Mouse (Mus musculus) forebrain, embryonic 16.5 days (tissue): ENCODE measurements at regions not wholly inside any gene's neighbourhood (a gene's known extent, or its start where the extent isn't known, plus 50 kb on each side); places are given as distances from the start of the nearest gene placed in this dataset.

Experiments
- ATAC-seq: fragments of 200-750 bp; cut with Nextera tagmentation; 2 replicates; pipeline ENCODE4 v1.8.0; 2017; ENCODE audit warnings: mild to moderate bottlenecking, moderate library complexity
- H3K27ac ChIP-seq: fragments of 300-500 bp; sonication (generic); 2 replicates; pipeline ENCODE4 v1.5.1; 2014; ENCODE audit warnings: low read length, control low read depth
- H3K27me3 ChIP-seq: fragments of 300-500 bp; sonication (generic); replicated peaks from 2 replicates; pipeline ENCODE4 v1.6.1; 2014; ENCODE audit warnings: low read length; ENCODE audit not compliant: control insufficient read depth, insufficient read depth
- H3K36me3 ChIP-seq: fragments of 300-500 bp; sonication (generic); 2 replicates; pipeline ENCODE4 v1.6.1; 2014; ENCODE audit not compliant: control insufficient read depth, insufficient read depth
- H3K4me1 ChIP-seq: fragments of 300-500 bp; sonication (generic); replicated peaks from 2 replicates; pipeline ENCODE4 v1.6.1; 2014; ENCODE audit warnings: low read length; ENCODE audit not compliant: control insufficient read depth, insufficient read depth
- H3K4me2 ChIP-seq: fragments of 300-500 bp; sonication (generic); 2 replicates; pipeline ENCODE4 v1.6.1; 2014; ENCODE audit warnings: mild to moderate bottlenecking, low read length, control low read depth
- H3K4me3 ChIP-seq: fragments of 300-500 bp; sonication (generic); replicated peaks from 2 replicates; pipeline ENCODE4 v1.5.1; 2014; ENCODE audit warnings: mild to moderate bottlenecking, low read length, control low read depth
- H3K9ac ChIP-seq: fragments of 300-500 bp; sonication (generic); replicated peaks from 2 replicates; pipeline ENCODE4 v1.6.1; 2014; ENCODE audit warnings: low read depth, low read length, control low read depth
- H3K9me3 ChIP-seq: fragments of 300-500 bp; sonication (generic); 2 replicates; pipeline ENCODE4 v1.6.1; 2016; ENCODE audit warnings: low read length; ENCODE audit not compliant: control insufficient read depth
- WGBS: fragments of 180-500 bp; shearing (Covaris S2); extraction: QIAGEN DNeasy Blood & Tissue Kit; methylation state at CpG from one replicate; pipeline ENCODE4 v1.1.7; 2014; 5-methylcytosine and 5-hydroxymethylcytosine counted together

- Histone ChIP-seq H3K9ac (no peak overlapping the region), H3K9me3 (no peaks in the 10 kb centered on the region), H3K27ac (no peak overlapping the region), H3K4me3 (no peak overlapping the region), H3K27me3 (no peaks in the 10 kb centered on the region), H3K4me1 (no peaks in the 10 kb centered on the region), H3K4me2 (no peak overlapping the region), H3K36me3 (no peaks in the 10 kb centered on the region)
- no peak for ATAC-seq
- whole genome bisulfite sequencing, result 95% methylated on average over 1 of the region's 1 CpGs
These were observed 130.7 kb upstream of the Gprin3 start for GRCm38 (mm10) chr6:59556668-59557310.

DNA sequence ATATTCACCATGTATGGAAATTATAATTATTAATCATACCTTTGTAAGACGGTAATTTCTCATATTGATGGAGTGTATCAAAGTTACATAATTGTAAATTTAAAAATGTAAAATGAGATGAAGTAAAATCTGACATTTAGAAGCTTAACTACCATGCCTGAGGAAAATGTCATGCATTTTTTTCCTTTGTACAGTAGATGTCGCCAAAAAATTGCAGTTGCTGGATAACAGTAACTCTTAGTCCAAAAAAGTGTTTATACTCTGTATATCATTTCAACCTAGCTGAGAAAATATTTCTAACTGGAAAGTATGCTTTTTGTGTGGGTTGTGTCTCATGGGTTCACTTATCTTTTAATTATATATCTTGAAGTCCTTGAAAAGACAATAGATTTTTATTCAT, 110.9 kb upstream of the Gprin3 start:
- no peak for ATAC-seq
- Histone ChIP-seq H3K27me3 (no peaks in the 10 kb centered on the region), H3K27ac (no peak overlapping the region), H3K9me3 (no peaks in the 10 kb centered on the region), H3K4me1 (no peaks in the 10 kb centered on the region), H3K36me3 (no peaks in the 10 kb centered on the region), H3K4me2 (no peak overlapping the region), H3K9ac (no peak overlapping the region), H3K4me3 (no peak overlapping the region)
- 67% methylated on average over 2 of the region's 2 CpGs for WGBS

DNA sequence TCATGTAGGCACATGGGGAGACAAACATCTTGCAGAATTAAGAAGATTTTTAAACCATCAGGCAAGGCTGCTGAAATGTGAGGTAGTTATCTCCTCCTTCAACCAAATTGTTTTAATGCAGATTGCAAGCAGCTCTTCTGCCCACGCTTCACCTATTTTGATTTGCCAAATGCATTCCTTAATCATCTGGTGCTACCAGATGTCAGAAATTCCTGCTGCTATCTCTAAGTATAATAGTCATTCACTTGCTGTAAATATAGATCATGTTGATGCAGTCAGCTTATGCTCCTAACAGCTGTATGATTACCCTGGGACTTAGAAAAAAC, 98.8 kb upstream of the Gprin3 start:
- Histone ChIP-seq H3K27ac (no peak overlapping the region), H3K27me3 (no peaks in the 10 kb centered on the region), H3K4me1 (no peaks in the 10 kb centered on the region), H3K4me3 (no peak overlapping the region), H3K9ac (no peak overlapping the region), H3K36me3 (no peaks in the 10 kb centered on the region), H3K4me2 (no peak overlapping the region), H3K9me3 (no peaks in the 10 kb centered on the region)
- no peak for ATAC-seq
- WGBS, result 73% methylated on average over 1 of the region's 1 CpGs

DNA sequence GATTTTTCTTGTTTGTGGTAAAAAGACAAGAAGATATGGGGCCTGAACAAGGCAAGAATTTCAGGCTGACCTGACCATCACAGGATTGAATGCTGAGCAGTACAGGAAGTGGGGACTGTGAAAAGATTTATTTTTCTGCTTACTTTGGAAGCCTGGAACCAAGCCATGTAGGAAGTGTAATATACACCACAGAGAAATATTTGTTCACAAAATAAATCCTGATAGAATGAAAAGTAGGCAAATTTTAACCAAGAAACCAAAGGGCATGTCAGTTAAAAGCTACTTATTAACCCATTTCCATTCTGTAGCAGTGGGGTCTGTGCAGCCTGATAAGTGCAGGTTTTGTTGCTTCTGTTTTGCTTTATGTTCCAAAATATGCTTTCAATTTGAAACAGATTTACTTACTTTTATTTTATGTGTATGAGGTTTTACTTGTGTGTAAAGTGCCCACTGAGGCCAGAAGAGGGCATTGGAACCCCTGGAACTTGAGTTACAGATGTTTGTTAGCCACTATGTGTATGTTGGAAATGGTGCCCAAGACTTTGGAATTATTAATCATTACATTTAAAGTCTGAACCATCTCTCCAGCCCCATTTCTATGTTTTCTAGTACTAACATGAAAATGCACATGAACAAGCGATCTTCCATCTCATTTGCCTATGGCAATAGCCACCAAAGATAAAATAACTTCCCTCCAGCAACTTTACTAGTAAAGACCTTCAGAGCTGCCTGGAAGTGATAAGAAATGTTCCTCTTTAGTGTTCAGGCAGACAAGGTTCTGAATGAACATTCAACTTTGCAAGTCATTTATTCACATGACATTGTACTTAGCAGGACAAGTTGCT, 98.2 kb upstream of the Gprin3 start:
- Histone ChIP-seq H3K9me3 (no peaks in the 10 kb centered on the region), H3K4me3 (no peak overlapping the region), H3K27me3 (no peaks in the 10 kb centered on the region), H3K36me3 (no peaks in the 10 kb centered on the region), H3K27ac (no peak overlapping the region), H3K4me2 (no peak overlapping the region), H3K4me1 (no peaks in the 10 kb centered on the region), H3K9ac (no peak overlapping the region)
- 95% methylated on average over 1 of the region's 1 CpGs for WGBS
- no peak for ATAC-seq

DNA sequence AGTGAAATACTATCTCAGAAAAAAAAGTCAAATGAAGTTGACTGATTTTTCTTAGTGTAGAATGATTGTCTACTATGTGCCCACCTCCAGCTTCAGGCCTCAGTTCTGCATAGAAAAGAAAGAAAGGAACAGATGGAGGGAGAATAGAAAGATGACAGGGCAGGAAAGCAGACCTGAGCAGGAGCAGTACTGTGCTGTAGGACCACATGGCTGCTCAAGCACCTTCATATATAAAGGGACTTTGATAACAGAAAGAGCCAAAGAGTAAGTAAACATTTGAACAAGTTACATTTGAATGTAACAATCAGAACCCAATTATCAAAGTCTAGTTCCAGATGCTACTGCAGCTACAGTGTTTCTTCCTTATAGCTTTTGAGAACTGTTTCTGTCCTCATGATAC, 96.9 kb upstream of the Gprin3 start:
- ATAC-seq, result no peak
- H3K36me3 ChIP-seq, result no peaks in the 10 kb centered on the region
- H3K4me2 ChIP-seq, result no peak overlapping the region
- H3K9ac ChIP-seq, result no peak overlapping the region
- H3K4me3 ChIP-seq, result no peak overlapping the region
- no peaks in the 10 kb centered on the region for H3K9me3 ChIP-seq
- H3K4me1 ChIP-seq, result no peaks in the 10 kb centered on the region
- H3K27ac ChIP-seq, result no peak overlapping the region
- H3K27me3 ChIP-seq, result no peaks in the 10 kb centered on the region

DNA sequence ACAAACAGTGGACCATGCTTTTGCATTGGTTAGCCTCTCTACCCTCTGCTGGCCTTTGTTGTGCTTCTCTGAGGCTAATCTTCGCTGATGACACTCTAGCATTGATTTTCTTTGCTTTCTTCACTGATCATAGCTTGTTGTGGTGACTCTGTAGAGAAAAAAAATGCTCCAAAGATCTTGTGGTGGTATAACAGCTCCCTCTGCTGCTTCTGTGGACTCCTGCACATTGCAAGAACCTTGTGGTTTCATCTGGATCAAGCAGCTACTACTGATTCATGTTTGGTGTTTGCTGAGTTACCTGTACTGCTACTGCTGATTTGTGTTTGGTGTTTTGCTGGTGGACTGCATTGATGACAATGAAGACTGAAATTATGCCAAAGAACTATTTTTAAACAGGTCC, 74.7 kb upstream of the Gprin3 start:
- Histone ChIP-seq H3K27ac (no peak overlapping the region), H3K4me1 (no peaks in the 10 kb centered on the region), H3K9me3 (no peaks in the 10 kb centered on the region), H3K4me3 (no peak overlapping the region), H3K27me3 (no peaks in the 10 kb centered on the region), H3K36me3 (no peaks in the 10 kb centered on the region), H3K9ac (no peak overlapping the region), H3K4me2 (no peak overlapping the region)
- no peak for ATAC-seq
- WGBS, result 32% methylated on average over 1 of the region's 1 CpGs

DNA sequence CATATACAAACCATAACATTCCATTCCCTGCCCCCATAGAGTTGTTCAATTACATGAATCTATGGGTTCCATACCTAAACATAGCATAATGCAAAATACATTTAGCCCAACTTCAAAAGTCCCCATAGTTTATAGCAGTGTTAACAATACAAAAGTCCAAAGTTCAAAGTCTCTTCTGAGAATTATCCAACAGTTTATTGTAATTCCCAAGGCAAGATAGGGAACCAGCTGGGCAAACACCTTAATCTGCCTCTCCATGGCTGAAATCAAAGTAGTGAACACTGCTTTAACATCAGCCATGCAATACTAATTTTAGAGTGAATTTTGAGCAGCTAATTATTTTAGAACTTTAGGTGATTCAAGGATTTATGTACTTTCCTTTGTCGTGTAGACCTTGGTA, 72.7 kb upstream of the Gprin3 start:
- ATAC-seq, result no peak
- H3K9ac ChIP-seq, result no peak overlapping the region

DNA sequence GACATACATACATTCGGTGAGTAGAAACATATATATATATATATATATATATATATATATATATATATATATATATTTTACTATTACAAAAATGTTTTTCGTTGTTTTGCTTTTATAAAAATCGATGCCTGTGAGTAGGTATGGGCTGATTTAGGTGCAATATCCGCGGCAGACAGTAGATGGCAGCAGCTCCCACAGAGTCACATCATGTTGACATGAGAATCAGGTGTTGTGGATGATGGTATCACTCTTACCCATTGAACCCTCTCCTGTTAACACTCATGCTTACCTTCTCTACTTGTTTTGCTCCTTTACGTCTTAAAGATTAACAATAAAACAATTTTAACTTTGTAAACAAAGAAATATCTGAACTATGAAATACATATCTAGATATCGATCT, 72.0 kb upstream of the Gprin3 start:
- H3K9me3 ChIP-seq, result no peaks in the 10 kb centered on the region
- 30% methylated on average over 7 of the region's 7 CpGs for WGBS
- H3K27ac ChIP-seq, result no peak overlapping the region
- H3K9ac ChIP-seq, result no peak overlapping the region
- H3K4me1 ChIP-seq, result no peaks in the 10 kb centered on the region
- ATAC-seq, result no peak; the same call in 1 of the 2 replicates
- no peak overlapping the region for H3K4me2 ChIP-seq
- no peaks in the 10 kb centered on the region for H3K27me3 ChIP-seq
- H3K4me3 ChIP-seq, result no peak overlapping the region
- H3K36me3 ChIP-seq, result no peaks in the 10 kb centered on the region

More for the DNA sequence above, 72.7 kb upstream of the Gprin3 start:
- no peaks in the 10 kb centered on the region for H3K9me3 ChIP-seq
- H3K4me2 ChIP-seq, result no peak overlapping the region
- H3K4me3 ChIP-seq, result no peak overlapping the region
- no peaks in the 10 kb centered on the region for H3K27me3 ChIP-seq
- H3K27ac ChIP-seq, result no peak overlapping the region
- WGBS, result 71% methylated on average over 1 of the region's 1 CpGs
- no peaks in the 10 kb centered on the region for H3K4me1 ChIP-seq
- no peaks in the 10 kb centered on the region for H3K36me3 ChIP-seq

DNA sequence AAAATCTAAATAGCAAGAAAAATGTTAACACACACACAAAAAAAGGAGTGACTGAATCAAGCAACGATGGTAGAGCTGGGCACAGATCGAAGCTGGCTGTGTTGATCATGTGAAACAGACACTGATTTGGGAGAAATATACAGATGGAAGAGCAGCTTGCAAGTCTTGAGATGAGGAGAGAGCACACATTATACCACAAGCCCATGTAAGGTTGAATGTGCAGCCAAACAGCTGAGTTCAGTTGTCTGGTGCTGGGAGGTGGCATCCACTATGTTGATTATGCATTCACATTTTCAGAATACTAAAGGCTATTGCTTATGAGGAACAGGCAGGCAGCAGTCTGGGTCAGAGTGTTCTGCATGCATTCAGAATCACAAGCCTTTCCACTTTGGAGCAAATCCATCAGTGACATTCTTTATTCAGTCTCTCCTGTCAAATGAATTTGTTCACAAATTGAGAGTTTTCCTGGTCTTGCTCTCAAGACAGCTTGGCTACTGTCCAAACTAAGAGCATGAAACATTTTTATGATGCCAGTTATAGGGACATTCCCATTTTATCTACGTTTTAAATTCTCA, 63.0 kb upstream of the Gprin3 start:
- 42% methylated on average over 3 of the region's 3 CpGs for WGBS
- H3K9me3 ChIP-seq, result no peaks in the 10 kb centered on the region
- H3K4me2 ChIP-seq, result no peak overlapping the region
- no peaks in the 10 kb centered on the region for H3K36me3 ChIP-seq
- peak; percentile 96 for ATAC-seq
- H3K27ac ChIP-seq, result peak overlapping the region; percentile 35
- no peaks in the 10 kb centered on the region for H3K27me3 ChIP-seq
- H3K4me1 ChIP-seq, result peaks cover 3% of the 10 kb centered on the region; the same call in 1 of the 2 replicates
- H3K9ac ChIP-seq, result no peak overlapping the region
- no peak overlapping the region for H3K4me3 ChIP-seq
